Mouse (Mus musculus) C2C12 (cell line): ENCODE results near the gene Znrf3. TPM values are rescaled to one million over a fixed set of nuclear protein-coding genes. Genes with fewer than 3 reads are reported as not detected.
"Not testable (repeated sequence)": the region's sequence is repeated elsewhere in the genome, so short reads cannot be mapped to it uniquely, and the experiment has no call there.

Source experiments
- H3K27me3 ChIP-seq: one replicate; pipeline ENCODE4 v1.6.1; 2011; ENCODE audit not compliant: control insufficient read depth, insufficient read depth, insufficient read length
- H3K36me3 ChIP-seq: one replicate; pipeline ENCODE4 v1.6.1; 2011; ENCODE audit not compliant: control insufficient read depth, insufficient read depth
- H3K4me3 ChIP-seq: one replicate; pipeline ENCODE4 v1.5.1; 2011; ENCODE audit warnings: mild to moderate bottlenecking, control low read depth; ENCODE audit not compliant: poor library complexity, insufficient read depth, severe bottlenecking
- H3K79me2 ChIP-seq: one replicate; pipeline ENCODE4 v1.6.1; 2011; ENCODE audit not compliant: control insufficient read depth, insufficient read depth
- H3K79me3 ChIP-seq: one replicate; pipeline ENCODE4 v1.6.1; 2011; ENCODE audit warnings: low read depth, control low read depth
- H3ac ChIP-seq: one replicate; pipeline ENCODE3; 2011; ENCODE audit warnings: low read depth; ENCODE audit not compliant: control insufficient read depth, insufficient read length
- CEBPB ChIP-seq: IDR thresholded peaks from one replicate; pipeline ENCODE4 v1.6.1; 2011; ENCODE audit warnings: low read depth, mild to moderate bottlenecking, control low read depth, moderate library complexity
- CTCF ChIP-seq: IDR thresholded peaks from one replicate; pipeline ENCODE4 v1.5.1; 2011; ENCODE audit not compliant: control insufficient read depth, insufficient read depth, insufficient read length
- FOSL1 ChIP-seq: IDR thresholded peaks from one replicate; pipeline ENCODE4 v1.8.0; 2011; ENCODE audit warnings: mild to moderate bottlenecking, low read length; ENCODE audit not compliant: poor library complexity, insufficient read depth, severe bottlenecking
- MAX ChIP-seq: IDR thresholded peaks from one replicate; pipeline ENCODE4 v1.6.1; 2011; ENCODE audit warnings: mild to moderate bottlenecking, control low read depth
- MYOD1 ChIP-seq: IDR thresholded peaks from one replicate; pipeline ENCODE4 v1.6.1; 2011; ENCODE audit warnings: low read depth; ENCODE audit not compliant: control insufficient read depth, insufficient read length
- MYOG ChIP-seq: IDR thresholded peaks from one replicate; pipeline ENCODE4 v1.6.1; 2011; ENCODE audit not compliant: control insufficient read depth, insufficient read length; ENCODE audit errors: extremely low read depth
- USF1 ChIP-seq: IDR thresholded peaks from one replicate; pipeline ENCODE4 v1.6.1; 2011; ENCODE audit warnings: low read depth, mild to moderate bottlenecking, control low read depth, moderate library complexity
- long read RNA-seq, 2 experiments: library from polyadenylated mRNA; unstranded; transcript quantifications; one replicate each; pipeline ENCODE4 v2.0.0; 2019 to 2020
- polyA plus RNA-seq: library from polyadenylated mRNA; unstranded; fragments of >200 nt; fragmentation: generic; extraction: Trizol; gene quantifications from one replicate; pipeline ENCODE4 v1.2.1, GENCODE M21; 2012; ENCODE audit warnings: missing spikeins

The Znrf3 gene
- 4.0 TPM for polyA plus RNA-seq
- long read RNA-seq, experiment 1, partial matches to known transcripts: 1 of 1 reads
- long read RNA-seq, experiment 1, other reads (novel, unspliced or antisense): 0 of 1 reads
- long read RNA-seq, experiment 2, partial matches to known transcripts: 0 of 3 reads
- long read RNA-seq, experiment 2, other reads (novel, unspliced or antisense): 3 of 3 reads

DNA sequence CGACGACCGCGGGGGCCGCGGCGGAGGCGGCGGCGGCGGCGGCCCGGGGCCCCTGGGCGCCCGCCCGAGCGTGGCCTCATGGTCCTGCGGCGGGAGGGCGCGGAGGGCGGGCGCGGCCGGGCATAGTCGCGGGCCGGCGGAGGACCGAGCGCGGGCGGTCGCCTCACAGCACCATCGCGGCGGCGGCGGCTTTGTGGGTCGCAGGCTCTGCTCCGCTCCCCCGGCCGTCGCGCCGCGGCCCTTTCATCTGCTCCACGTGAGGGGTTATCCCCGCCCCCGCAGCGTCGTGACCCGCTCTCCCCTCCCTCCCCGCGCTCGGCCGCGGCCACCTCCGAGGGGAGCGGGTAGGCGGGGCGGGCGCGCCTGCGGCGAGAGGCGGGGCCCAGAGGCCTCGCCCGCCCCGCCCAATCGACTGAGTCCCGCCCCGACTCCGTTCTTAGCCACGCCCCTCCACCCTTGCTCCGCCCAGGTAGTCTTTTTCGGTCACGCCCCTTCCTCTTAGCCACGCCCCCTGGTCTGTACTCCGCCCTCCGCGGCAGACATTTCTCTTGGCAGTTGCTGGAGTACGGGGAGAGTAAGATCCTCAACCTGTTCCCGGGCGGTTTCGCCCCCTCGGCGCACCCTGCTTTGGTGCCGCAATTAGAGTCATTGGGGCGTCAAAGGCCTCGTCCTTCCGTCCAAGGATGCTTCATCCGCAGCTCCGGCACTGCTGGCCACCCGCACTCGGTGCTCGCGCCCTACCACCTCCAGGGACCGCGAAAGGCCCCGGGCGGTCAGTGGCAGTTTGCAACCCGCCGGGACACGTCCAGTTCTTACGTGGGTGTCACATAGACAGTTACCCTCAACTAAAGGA, at the start of gene Znrf3:
Gene Znrf3 (minus strand): TSS at position 249 of the 853 bp plus-strand sequence.
- TF ChIP-seq MYOG (no peak), USF1 (peak; percentile 41), MAX (peak; percentile 35)
- H3K27me3 ChIP-seq: no peaks in the 10 kb centered on the region
- peaks cover 42% of the 10 kb centered on the region for H3K79me2 ChIP-seq
- H3ac ChIP-seq: peak within 1 kb of the TSS; percentile 87
- H3K4me3 ChIP-seq: peak within 1 kb of the TSS; percentile 55
- H3K36me3 ChIP-seq: no peaks in the 10 kb centered on the region
- H3K79me3 ChIP-seq: peaks cover 40% of the 10 kb centered on the region

DNA sequence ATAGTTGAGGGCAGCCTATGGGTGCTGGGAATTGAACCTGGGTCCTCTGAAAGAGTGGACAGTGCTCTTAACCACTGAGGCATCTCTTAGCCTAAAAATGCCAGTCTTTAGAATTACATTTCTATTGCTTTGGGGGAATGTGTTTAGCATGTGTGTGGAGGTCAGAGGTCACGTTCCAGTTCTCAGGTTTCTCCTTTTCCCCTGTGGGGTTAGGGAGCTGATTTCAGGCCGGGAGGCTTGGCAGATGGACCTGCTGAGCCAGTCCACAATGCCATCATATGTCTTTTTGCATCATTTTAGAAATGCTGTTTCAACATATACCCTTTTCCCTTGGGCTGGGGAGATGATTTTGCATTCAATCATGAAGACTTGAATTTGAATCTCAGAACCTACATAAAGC, 49.2 kb upstream of the Znrf3 start:
- H3K36me3 ChIP-seq: no peaks in the 10 kb centered on the region
- no peaks in the 10 kb centered on the region for H3K79me2 ChIP-seq
- no peak overlapping the region for H3ac ChIP-seq
- no peak overlapping the region for H3K4me3 ChIP-seq
- TF ChIP-seq CTCF (no peak), MAX (no peak), CEBPB (no peak), FOSL1 (no peak), MYOD1 (no peak), USF1 (no peak), MYOG (no peak)
- H3K27me3 ChIP-seq: peaks cover 4% of the 10 kb centered on the region
- H3K79me3 ChIP-seq: no peaks in the 10 kb centered on the region

DNA sequence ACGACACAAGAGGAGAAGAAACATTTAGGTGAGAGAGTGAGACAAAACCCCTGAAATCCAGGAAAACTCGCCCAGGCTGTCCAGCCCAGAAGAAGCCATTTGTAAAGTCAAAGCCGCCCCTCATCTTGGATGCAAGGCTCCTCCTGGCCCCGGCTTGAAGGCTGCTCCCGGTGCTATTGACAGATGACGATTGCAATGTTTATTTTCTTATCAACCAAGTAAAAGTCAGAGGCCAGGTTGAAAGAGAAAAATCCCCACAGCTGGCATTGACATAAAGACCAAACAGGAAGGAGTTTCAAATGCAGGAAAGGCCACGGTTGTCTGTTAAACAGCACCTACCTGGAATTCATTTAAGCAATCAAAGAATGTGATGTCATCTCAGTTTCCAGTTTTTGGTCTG, 47.3 kb upstream of the Znrf3 start:
- Histone ChIP-seq H3K27me3 (peaks cover 4% of the 10 kb centered on the region), H3K4me3 (no peak overlapping the region)
- no peak for TF ChIP-seq CEBPB
- no peak for TF ChIP-seq MYOD1
- TF ChIP-seq MAX: no peak
- TF ChIP-seq USF1: no peak
- TF ChIP-seq FOSL1: no peak
- no peak for TF ChIP-seq MYOG
- no peak for TF ChIP-seq CTCF

DNA sequence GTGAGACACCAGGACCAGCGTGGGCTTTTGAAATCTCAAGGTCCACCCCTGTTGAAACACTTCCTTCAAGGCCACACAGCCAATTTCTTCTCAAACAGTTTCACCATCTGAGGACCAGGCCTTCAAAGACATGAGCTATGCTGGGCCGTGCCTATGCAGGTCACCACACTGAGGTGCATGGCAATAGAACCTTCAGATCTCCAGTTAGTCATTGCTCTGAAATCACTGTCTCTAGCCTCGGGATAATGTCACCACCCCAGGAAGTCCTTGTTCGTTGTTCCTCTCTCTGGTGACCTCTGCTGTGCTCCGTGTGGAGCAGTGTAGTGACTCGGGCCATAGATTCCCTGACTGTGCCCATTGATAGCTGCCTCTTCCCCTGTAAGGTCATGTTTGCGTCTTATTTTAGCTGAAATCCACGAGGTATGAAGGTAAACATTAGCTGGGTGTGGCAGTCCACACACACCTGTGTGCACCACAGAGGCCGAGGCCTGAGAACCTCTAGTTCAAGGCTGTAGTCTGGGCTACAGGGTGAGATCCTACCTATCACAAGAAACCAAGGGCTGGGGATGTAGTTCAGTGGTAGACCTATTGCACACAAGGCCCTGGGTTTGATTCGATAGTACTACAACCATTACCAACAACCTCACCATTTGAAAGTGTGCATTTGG, 46.5 kb upstream of the Znrf3 start:
- TF ChIP-seq MAX: no peak
- no peaks in the 10 kb centered on the region for H3K79me3 ChIP-seq
- peaks cover 4% of the 10 kb centered on the region for H3K27me3 ChIP-seq
- no peaks in the 10 kb centered on the region for H3K36me3 ChIP-seq
- H3K4me3 ChIP-seq: no peak overlapping the region
- H3ac ChIP-seq: no peak overlapping the region
- H3K79me2 ChIP-seq: no peaks in the 10 kb centered on the region

More for the DNA sequence above, 47.3 kb upstream of the Znrf3 start:
- Histone ChIP-seq H3K79me2 (no peaks in the 10 kb centered on the region), H3ac (no peak overlapping the region), H3K79me3 (no peaks in the 10 kb centered on the region), H3K36me3 (no peaks in the 10 kb centered on the region)

DNA sequence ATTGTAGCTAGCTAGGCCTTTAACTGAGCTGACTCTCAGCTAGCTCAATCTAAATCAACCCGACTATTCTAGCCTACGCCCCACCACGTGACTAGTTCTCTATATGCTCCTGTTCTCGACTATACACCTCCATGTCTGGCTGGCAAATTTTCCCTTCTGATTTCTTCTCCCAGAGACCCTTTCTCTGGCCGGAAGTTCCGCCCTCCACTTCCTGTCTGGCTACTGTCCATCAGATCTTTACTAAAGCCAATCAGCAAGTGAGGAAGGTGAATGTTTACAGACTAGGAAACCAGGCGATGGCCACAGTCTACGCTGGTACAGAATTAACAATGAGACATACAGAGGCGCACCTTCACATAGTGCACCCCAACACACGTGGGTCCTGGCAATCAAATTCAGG, 44.8 kb upstream of the Znrf3 start:
- H3ac ChIP-seq, H3K4me3 ChIP-seq, H3K36me3 ChIP-seq: not testable (repeated sequence)

DNA sequence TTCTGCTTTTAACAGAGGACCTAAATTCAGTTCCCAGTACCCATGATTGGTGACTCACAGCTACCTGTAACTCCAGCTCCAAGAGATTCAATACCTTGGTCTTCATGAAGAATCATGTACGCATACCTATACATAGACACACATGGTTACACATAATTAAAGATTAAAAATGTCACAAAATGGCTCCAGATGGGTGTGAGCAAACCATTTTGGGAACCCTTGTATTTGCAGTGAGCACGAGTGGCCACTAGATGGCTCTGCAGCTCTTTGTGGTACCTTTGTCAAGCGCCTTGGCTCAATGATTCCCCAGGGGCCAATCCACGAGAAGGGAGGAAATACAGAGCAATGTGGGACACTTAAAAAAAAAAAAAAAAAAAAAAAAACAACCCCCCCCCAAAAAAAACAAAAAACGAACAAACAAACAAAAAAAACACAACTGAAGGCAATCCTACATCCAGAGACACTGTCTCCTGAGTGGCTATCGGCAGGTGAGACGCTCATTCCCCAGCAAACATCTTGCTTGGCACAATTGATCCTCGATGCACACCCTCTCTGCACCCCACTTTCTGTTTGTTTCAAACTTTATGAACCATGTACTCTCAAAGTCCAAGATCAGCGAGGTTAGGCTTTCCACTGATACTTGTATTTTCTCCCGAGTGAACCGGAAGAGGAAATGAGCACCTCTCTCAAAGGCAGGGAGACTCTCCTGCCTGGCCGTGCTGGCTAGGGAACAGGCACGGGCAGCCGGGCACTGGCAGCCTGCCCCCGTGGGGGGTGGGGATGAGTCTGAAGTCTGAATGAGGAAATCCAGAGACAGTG, 40.8 kb upstream of the Znrf3 start:
- no peak overlapping the region for H3ac ChIP-seq
- H3K79me3 ChIP-seq: no peaks in the 10 kb centered on the region
- no peaks in the 10 kb centered on the region for H3K79me2 ChIP-seq
- no peaks in the 10 kb centered on the region for H3K36me3 ChIP-seq
- TF ChIP-seq USF1 (no peak), CEBPB (no peak), CTCF (peak; percentile 67), MYOD1 (no peak), MYOG (no peak), FOSL1 (no peak)
- no peaks in the 10 kb centered on the region for H3K27me3 ChIP-seq
- peak overlapping the region; percentile 11 for H3K4me3 ChIP-seq

More for the DNA sequence above, 44.8 kb upstream of the Znrf3 start:
- not testable (repeated sequence) for H3K79me2 ChIP-seq, H3K79me3 ChIP-seq, H3K27me3 ChIP-seq
